Mouse (Mus musculus): ENCODE data around the gene Unc79. TPM values are rescaled to one million over a fixed set of nuclear protein-coding genes. Genes with fewer than 3 reads are reported as not detected.
A peak's percentile ranks its signal among the peaks of the same experiment; 100 is the strongest.

Unc79 gene
- polyA plus RNA-seq, 1 experiment: not detected

GRCm38 (mm10) chr12:103121928-103122327, 173.3 kb downstream of the Unc79 start:
- no peaks in the 10 kb centered on the region; the same call in 1 of the 2 replicates for H3K4me1 ChIP-seq (ENCODE audit: control insufficient read depth, insufficient read depth, low read length)
- no peak for TF ChIP-seq POLR2A (IDR thresholded peaks at IDR 0.05; ENCODE audit: insufficient read depth, low read depth, low read length)
- no peak for TF ChIP-seq CTCF (IDR thresholded peaks at IDR 0.05; ENCODE audit: insufficient read depth, low read depth, low read length)
- H3K4me3 ChIP-seq (ENCODE audit: insufficient read depth, low read depth, low read length): no peak overlapping the region
- no peak overlapping the region for H3K27ac ChIP-seq (ENCODE audit: insufficient read depth, low read depth, low read length)
- 50% methylated on average over 5 of the region's 5 CpGs for WGBS

GRCm38 (mm10) chr12:103123861-103124260, 175.2 kb downstream of the Unc79 start:
- H3K4me1 ChIP-seq (ENCODE audit: control insufficient read depth, insufficient read depth, low read length): peaks cover 4% of the 10 kb centered on the region

GRCm38 (mm10) chr12:103128914-103129313, 180.3 kb downstream of the Unc79 start:
- WGBS: 62% methylated on average over 6 of the region's 6 CpGs
- TF ChIP-seq CTCF (IDR thresholded peaks at IDR 0.05; ENCODE audit: insufficient read depth, low read depth, low read length): no peak
- no peak for TF ChIP-seq POLR2A (IDR thresholded peaks at IDR 0.05; ENCODE audit: insufficient read depth, low read depth, low read length)
- Histone ChIP-seq H3K27ac (ENCODE audit: insufficient read depth, low read depth, low read length) (no peak overlapping the region), H3K4me1 (ENCODE audit: control insufficient read depth, insufficient read depth, low read length) (peaks cover 7% of the 10 kb centered on the region), H3K4me3 (ENCODE audit: insufficient read depth, low read depth, low read length) (no peak overlapping the region)

More at GRCm38 (mm10) chr12:103123861-103124260, 175.2 kb downstream of the Unc79 start:
- 50% methylated on average over 1 of the region's 1 CpGs for WGBS
- Histone ChIP-seq H3K4me3 (ENCODE audit: insufficient read depth, low read depth, low read length) (no peak overlapping the region), H3K27ac (ENCODE audit: insufficient read depth, low read depth, low read length) (no peak overlapping the region)
- TF ChIP-seq POLR2A (IDR thresholded peaks at IDR 0.05; ENCODE audit: insufficient read depth, low read depth, low read length) (no peak), CTCF (IDR thresholded peaks at IDR 0.05; ENCODE audit: insufficient read depth, low read depth, low read length) (no peak)

GRCm38 (mm10) chr12:103129395-103130248, 181.0 kb downstream of the Unc79 start:
- TF ChIP-seq CTCF (IDR thresholded peaks at IDR 0.05; ENCODE audit: insufficient read depth, low read depth, low read length) (no peak), POLR2A (IDR thresholded peaks at IDR 0.05; ENCODE audit: insufficient read depth, low read depth, low read length) (no peak)
- no peak overlapping the region for H3K4me3 ChIP-seq (ENCODE audit: insufficient read depth, low read depth, low read length)
- peaks cover 7% of the 10 kb centered on the region for H3K4me1 ChIP-seq (ENCODE audit: control insufficient read depth, insufficient read depth, low read length)
- H3K27ac ChIP-seq (ENCODE audit: insufficient read depth, low read depth, low read length): no peak overlapping the region
- WGBS: 87% methylated on average over 17 of the region's 17 CpGs

GRCm38 (mm10) chr12:103131419-103131818, 182.8 kb downstream of the Unc79 start:
- Histone ChIP-seq H3K27ac (ENCODE audit: insufficient read depth, low read depth, low read length) (no peak overlapping the region), H3K4me1 (ENCODE audit: control insufficient read depth, insufficient read depth, low read length) (peaks cover 7% of the 10 kb centered on the region), H3K4me3 (ENCODE audit: insufficient read depth, low read depth, low read length) (no peak overlapping the region)
- 79% methylated on average over 6 of the region's 6 CpGs for WGBS
- TF ChIP-seq POLR2A (IDR thresholded peaks at IDR 0.05; ENCODE audit: insufficient read depth, low read depth, low read length): no peak
- TF ChIP-seq CTCF (IDR thresholded peaks at IDR 0.05; ENCODE audit: insufficient read depth, low read depth, low read length): no peak

GRCm38 (mm10) chr12:103142550-103143010, 193.9 kb downstream of the Unc79 start:
- Histone ChIP-seq H3K4me1 (ENCODE audit: control insufficient read depth, insufficient read depth, low read length) (no peaks in the 10 kb centered on the region), H3K27ac (ENCODE audit: insufficient read depth, low read depth, low read length) (no peak overlapping the region), H3K4me3 (ENCODE audit: insufficient read depth, low read depth, low read length) (no peak overlapping the region)
- 53% methylated on average over 9 of the region's 9 CpGs for WGBS
- TF ChIP-seq POLR2A (IDR thresholded peaks at IDR 0.05; ENCODE audit: insufficient read depth, low read depth, low read length) (no peak), CTCF (IDR thresholded peaks at IDR 0.05; ENCODE audit: insufficient read depth, low read depth, low read length) (no peak)

- Histone ChIP-seq H3K4me1 (ENCODE audit: control insufficient read depth, insufficient read depth, low read length) (no peaks in the 10 kb centered on the region), H3K27ac (ENCODE audit: insufficient read depth, low read depth, low read length) (no peak overlapping the region), H3K4me3 (ENCODE audit: insufficient read depth, low read depth, low read length) (no peak overlapping the region)
- no peak for TF ChIP-seq POLR2A (IDR thresholded peaks at IDR 0.05; ENCODE audit: insufficient read depth, low read depth, low read length)
- peak; percentile 66; the same call in 1 of the 2 replicates for TF ChIP-seq CTCF (IDR thresholded peaks at IDR 0.05; ENCODE audit: insufficient read depth, low read depth, low read length)
- WGBS: 39% methylated on average over 9 of the region's 9 CpGs
Observed at GRCm38 (mm10) chr12:103143798-103144565, 195.3 kb downstream of the Unc79 start.

GRCm38 (mm10) chr12:103150247-103150646, 201.6 kb downstream of the Unc79 start:
- Histone ChIP-seq H3K4me3 (ENCODE audit: insufficient read depth, low read depth, low read length) (no peak overlapping the region), H3K4me1 (ENCODE audit: control insufficient read depth, insufficient read depth, low read length) (no peaks in the 10 kb centered on the region), H3K27ac (ENCODE audit: insufficient read depth, low read depth, low read length) (no peak overlapping the region)
- WGBS: 84% methylated on average over 2 of the region's 2 CpGs
- TF ChIP-seq CTCF (IDR thresholded peaks at IDR 0.05; ENCODE audit: insufficient read depth, low read depth, low read length) (no peak), POLR2A (IDR thresholded peaks at IDR 0.05; ENCODE audit: insufficient read depth, low read depth, low read length) (no peak)

GRCm38 (mm10) chr12:103154927-103155326, 206.3 kb downstream of the Unc79 start:
- H3K4me3 ChIP-seq (ENCODE audit: insufficient read depth, low read depth, low read length): no peak overlapping the region
- TF ChIP-seq POLR2A (IDR thresholded peaks at IDR 0.05; ENCODE audit: insufficient read depth, low read depth, low read length) (no peak), CTCF (IDR thresholded peaks at IDR 0.05; ENCODE audit: insufficient read depth, low read depth, low read length) (no peak)
- no peak overlapping the region for H3K27ac ChIP-seq (ENCODE audit: insufficient read depth, low read depth, low read length)
- 74% methylated on average over 2 of the region's 2 CpGs for WGBS
- H3K4me1 ChIP-seq (ENCODE audit: control insufficient read depth, insufficient read depth, low read length): peaks cover 20% of the 10 kb centered on the region
